Mouse (Mus musculus) limb, embryonic 11.5 days (tissue): ENCODE data around the gene Tnnc1. TPM values are rescaled to one million over a fixed set of nuclear protein-coding genes. Genes with fewer than 3 reads are reported as not detected.

Experiments
- polyA plus RNA-seq: library from polyadenylated mRNA; unstranded; fragments of >200 nt; fragmentation: Nextera tagmentation; extraction: Ambion mirVana; gene quantifications from 2 replicates; pipeline ENCODE4 v1.2.1, GENCODE M21; 2014

Gene Tnnc1
- polyA plus RNA-seq, 1 experiment from 2014 or later: 18.7 TPM

Other genes with a start within 250 kb of the Tnnc1 start
- gene Glt8d1, start 206.9 kb upstream of the Tnnc1 start, polyA plus RNA-seq: 42.4 and 47.8 TPM in 2 replicates
- 277 and 305 TPM in 2 replicates for gene Spcs1, start 206.6 kb upstream of the Tnnc1 start, polyA plus RNA-seq
- 135 and 136 TPM in 2 replicates for gene Pbrm1, start 189.2 kb upstream of the Tnnc1 start, polyA plus RNA-seq
- gene Gnl3, start 189.2 kb upstream of the Tnnc1 start, polyA plus RNA-seq: 126 and 129 TPM in 2 replicates
- gene Smim4, start 79.4 kb upstream of the Tnnc1 start, polyA plus RNA-seq: 61.6 and 66.5 TPM in 2 replicates
- gene Nt5dc2, start 77.3 kb upstream of the Tnnc1 start, polyA plus RNA-seq: 569 and 606 TPM in 2 replicates
- gene Stab1, start 39.7 kb upstream of the Tnnc1 start, polyA plus RNA-seq: 15.5 and 15.7 TPM in 2 replicates
- 346 and 377 TPM in 2 replicates for gene Nisch, start 8.6 kb downstream of the Tnnc1 start, polyA plus RNA-seq
- gene Sema3g, start 9.5 kb downstream of the Tnnc1 start, polyA plus RNA-seq: 0.09 and 0.20 TPM in 2 replicates
- gene Phf7, start 43.0 kb downstream of the Tnnc1 start, polyA plus RNA-seq: 12.7 and 13.5 TPM in 2 replicates
- 111 and 112 TPM in 2 replicates for gene Bap1, start 43.1 kb downstream of the Tnnc1 start, polyA plus RNA-seq
- 9.1 and 9.4 TPM in 2 replicates for gene Dnah1, start 115.6 kb downstream of the Tnnc1 start, polyA plus RNA-seq
- gene Capn7, start 128.3 kb downstream of the Tnnc1 start, polyA plus RNA-seq: 34.5 and 36.8 TPM in 2 replicates
- 26.7 and 33.4 TPM in 2 replicates for gene Sh3bp5, start 227.8 kb downstream of the Tnnc1 start, polyA plus RNA-seq